8 mouse cellular contexts compared by ENCODE assay signal in the genomic region with DNA sequence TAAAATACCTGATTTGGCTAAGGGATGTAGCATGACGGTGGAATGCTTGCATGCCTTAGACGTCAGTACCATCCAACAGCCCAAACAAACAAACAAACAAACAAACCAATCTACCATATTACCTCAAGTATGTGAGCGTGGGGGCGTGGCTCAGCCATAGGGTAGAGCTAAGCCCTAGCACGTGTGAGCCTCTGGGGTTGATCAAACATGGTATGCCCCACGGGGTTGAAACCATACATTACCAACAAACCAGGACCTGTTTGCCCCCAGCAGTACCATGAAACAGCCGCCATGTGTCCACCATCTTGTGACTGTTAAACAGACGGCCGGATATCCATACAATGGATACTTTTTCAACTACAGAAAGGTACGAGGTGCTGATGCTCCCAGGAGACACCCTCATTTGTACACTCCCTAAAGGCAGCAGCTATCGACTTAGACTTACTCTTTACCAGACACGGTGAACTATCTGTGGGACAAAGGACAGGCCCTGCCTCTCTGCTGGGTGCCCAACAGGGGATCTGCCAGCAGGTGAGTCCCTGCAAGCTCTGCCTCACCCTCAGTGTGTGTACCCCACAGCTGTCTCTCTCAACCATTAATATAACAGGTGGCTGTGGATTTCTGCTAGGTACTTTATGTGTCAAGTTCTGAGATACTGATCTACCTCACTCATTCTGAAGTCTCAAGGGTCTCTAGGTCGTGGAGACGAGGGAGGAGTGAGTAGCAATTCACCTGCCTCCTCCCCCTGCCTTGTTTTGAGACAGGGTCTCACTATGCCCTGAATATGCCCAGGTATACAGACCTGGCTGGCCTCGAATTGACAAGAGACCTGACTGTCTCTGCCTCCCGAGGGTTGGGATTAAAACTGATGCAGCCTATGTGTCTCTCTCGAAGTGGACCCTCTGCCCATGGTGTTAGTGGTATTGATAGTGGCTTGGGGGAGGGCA. TPM values are rescaled to one million over a fixed set of nuclear protein-coding genes. Genes with fewer than 3 reads are reported as not detected.
A peak's percentile ranks its signal among the peaks of the same experiment; 100 is the strongest.
DNase-seq lines count a peak whose midpoint lies in the region; ATAC-seq lines count a peak whose summit lies in the region.

No protein-coding gene starts in this region.

- no peak overlapping the region for H3K4me3 ChIP-seq in heart, embryonic 15.5 days
- H3K4me3 ChIP-seq in liver, embryonic 16.5 days (ENCODE audit: low read depth, low read length), result no peak overlapping the region

- H3K4me2 ChIP-seq in heart, embryonic 15.5 days, result no peak overlapping the region
- no peak overlapping the region for H3K4me2 ChIP-seq in liver, embryonic 16.5 days (ENCODE audit: low read depth, low read length)

- H3K27ac ChIP-seq in heart, embryonic 15.5 days, result peak overlapping the region; percentile 89; the same call in 1 of the 2 replicates
- H3K27ac ChIP-seq in liver, embryonic 16.5 days (ENCODE audit: low read length), result peak overlapping the region; percentile 0; the same call in 1 of the 2 replicates

- H3K4me1 ChIP-seq in heart, embryonic 15.5 days (replicated peaks), result peaks cover 44% of the 10 kb centered on the region
- peaks cover 40% of the 10 kb centered on the region for H3K4me1 ChIP-seq in liver, embryonic 16.5 days (ENCODE audit: control insufficient read depth, low read depth, low read length)

- ATAC-seq in heart, embryonic 15.5 days (replicated peaks; ENCODE audit: insufficient number of reproducible peaks, insufficient read depth, low FRiP score, low read depth), result no peak
- ATAC-seq in liver, embryonic 16.5 days (ENCODE audit: low read depth), result no peak

- H3K9me3 ChIP-seq in heart, embryonic 15.5 days (replicated peaks), result no peaks in the 10 kb centered on the region
- no peaks in the 10 kb centered on the region for H3K9me3 ChIP-seq in liver, embryonic 16.5 days (replicated peaks; ENCODE audit: control insufficient read depth, low read length)

- H3K36me3 ChIP-seq in heart, embryonic 15.5 days, result no peaks in the 10 kb centered on the region
- H3K36me3 ChIP-seq in liver, embryonic 16.5 days (ENCODE audit: control insufficient read depth, insufficient read depth), result no peaks in the 10 kb centered on the region

- no peak overlapping the region for H3K9ac ChIP-seq in heart, embryonic 15.5 days
- H3K9ac ChIP-seq in liver, embryonic 16.5 days (ENCODE audit: low read depth, low read length), result no peak overlapping the region

- H3K27me3 ChIP-seq in heart, embryonic 15.5 days, result no peaks in the 10 kb centered on the region
- H3K27me3 ChIP-seq in liver, embryonic 16.5 days (ENCODE audit: control insufficient read depth, insufficient read depth, low read depth, low read length), result no peaks in the 10 kb centered on the region

- 88% methylated on average over 17 of the region's 17 CpGs for WGBS in heart, embryonic 15.5 days
- 75% methylated on average over 17 of the region's 17 CpGs for WGBS in liver, embryonic 16.5 days (ENCODE audit: insufficient replicate concordance)

- DNase-seq in heart, adult 18-20 months, result no peak
- DNase-seq in urinary bladder, postnatal 14 days (ENCODE audit: low spot score), result peak; percentile 2
- DNase-seq in urinary bladder, postnatal 10 days (ENCODE audit: low spot score), result no peak
- no peak for DNase-seq in cerebellum, adult 11 months
- no peak for DNase-seq in yolk sac, embryonic 10.5 days (ENCODE audit: low spot score)
- no peak for DNase-seq in layer of hippocampus, postnatal 14 days (ENCODE audit: low spot score in 2 of 2)

RNA-seq across cellular contexts. Expression of a gene that starts 8.4 kb away (rescaled TPM):
- 6.6 and 8.7 TPM in 2 replicates for polyA plus RNA-seq in heart, embryonic 15.5 days (2015; fragmentation: Nextera tagmentation; extraction: Ambion mirVana)
- total RNA-seq in heart, adult 18-20 months (2021), result 10 to 100 TPM; 18.7 to 22.8 TPM
- 4.6 and 4.7 TPM in 2 replicates for polyA plus RNA-seq in liver, embryonic 16.5 days (2015; fragmentation: Nextera tagmentation; extraction: Ambion mirVana)
- 10 to 100 TPM; 22.7 to 29.5 TPM for total RNA-seq in layer of hippocampus, postnatal 14 days (2021)
